Mouse (Mus musculus) CH12.LX (cell line): ENCODE measurements at regions not wholly inside any gene's neighbourhood (a gene's known extent, or its start where the extent isn't known, plus 50 kb on each side); places are given as distances from the start of the nearest gene placed in this dataset.

Experiments
- DNase-seq: peaks from one replicate; pipeline ENCODE4 v3.0.0-alpha.2; 2013; ENCODE audit errors: extremely low read depth
- H3K27ac ChIP-seq: 2 replicates; pipeline ENCODE4 v1.5.1; 2012; ENCODE audit warnings: low read depth, mild to moderate bottlenecking, control low read depth, moderate library complexity; ENCODE audit not compliant: insufficient read depth
- H3K27me3 ChIP-seq: replicated peaks from 2 replicates; pipeline ENCODE3; 2012; ENCODE audit warnings: inconsistent platforms
- H3K36me3 ChIP-seq, 2 experiments: replicated peaks in 1 of 2; 2 replicates each; pipeline versions ENCODE3 to v1.6.1; 2012; ENCODE audit warnings: inconsistent platforms in 1 of 2, low read length in 1 of 2, mild to moderate bottlenecking in 1 of 2, mixed read lengths in 1 of 2, moderate library complexity in 1 of 2; ENCODE audit not compliant: control insufficient read depth in 1 of 2, insufficient read depth in 1 of 2
- H3K4me1 ChIP-seq, 2 experiments: 2 replicates each; pipeline ENCODE4 v1.6.1; 2012; ENCODE audit warnings: inconsistent platforms in 1 of 2, moderate library complexity in 1 of 2; ENCODE audit not compliant: insufficient read depth in 2 of 2, control insufficient read depth in 1 of 2
- H3K4me2 ChIP-seq: 2 replicates; pipeline ENCODE4 v1.6.1; 2012; ENCODE audit warnings: low read depth, mild to moderate bottlenecking, control low read depth; ENCODE audit not compliant: poor library complexity, insufficient read depth, severe bottlenecking
- H3K4me3 ChIP-seq, 3 experiments: fragments of 150-350 bp in 1 of 3; sonication (generic) in 1 of 3; replicated peaks in 1 of 3; 2 replicates each; pipeline versions ENCODE3 to v1.5.1; 2011 to 2012; ENCODE audit warnings: low read depth in 2 of 3, low read length in 2 of 3, mild to moderate bottlenecking in 2 of 3, moderate library complexity in 2 of 3, control low read depth in 1 of 3, improper control_type of control experiment in 1 of 3, inconsistent platforms in 1 of 3, mixed read lengths in 1 of 3; ENCODE audit not compliant: poor library complexity in 1 of 3
- H3K79me2 ChIP-seq: replicated peaks from 2 replicates; pipeline ENCODE4 v1.6.1; 2012; ENCODE audit warnings: mild to moderate bottlenecking, moderate library complexity; ENCODE audit not compliant: control insufficient read depth, poor library complexity, insufficient read depth, severe bottlenecking; ENCODE audit errors: extremely low read depth
- H3K9ac ChIP-seq: 2 replicates; pipeline ENCODE4 v1.6.1; 2012; ENCODE audit warnings: low read depth, mild to moderate bottlenecking, control low read depth, moderate library complexity; ENCODE audit not compliant: insufficient read depth
- H3K9me3 ChIP-seq: replicated peaks from 2 replicates; pipeline ENCODE3; 2012; ENCODE audit warnings: low read length, inconsistent platforms, mixed read lengths
- CHD2 ChIP-seq: IDR thresholded peaks from 2 replicates; pipeline ENCODE4 v1.6.1; 2011; ENCODE audit warnings: low read length, improper control_type of control experiment
- ETS1 ChIP-seq: conservative IDR thresholded peaks from 2 replicates; pipeline ENCODE4 v1.6.1; 2012; ENCODE audit warnings: low read depth, mild to moderate bottlenecking, inconsistent platforms, low read length, improper control_type of control experiment, moderate library complexity
- GABPA ChIP-seq: IDR thresholded peaks from 2 replicates; pipeline ENCODE4 v1.6.1; 2012; ENCODE audit warnings: low read depth, low read length, improper control_type of control experiment, inconsistent platforms; ENCODE audit not compliant: insufficient replicate concordance
- JUN ChIP-seq: IDR thresholded peaks from 2 replicates; pipeline ENCODE4 v1.6.1; 2011; ENCODE audit warnings: low read depth, mild to moderate bottlenecking, low read length, improper control_type of control experiment, moderate library complexity; ENCODE audit not compliant: insufficient read depth
- MAFK ChIP-seq: IDR thresholded peaks from 2 replicates; pipeline ENCODE4 v1.6.1; 2011; ENCODE audit warnings: low read length, improper control_type of control experiment; ENCODE audit not compliant: insufficient replicate concordance
- MAZ ChIP-seq: IDR thresholded peaks from 2 replicates; pipeline ENCODE4 v1.6.1; 2012; ENCODE audit warnings: low read depth, mild to moderate bottlenecking, inconsistent platforms, low read length, improper control_type of control experiment, moderate library complexity
- MYC ChIP-seq: IDR thresholded peaks from 2 replicates; pipeline ENCODE4 v1.6.1; 2011; ENCODE audit warnings: low read depth, mild to moderate bottlenecking, improper control_type of control experiment, low read length
- NELFE ChIP-seq: IDR thresholded peaks from 2 replicates; pipeline ENCODE4 v1.6.1; 2011; ENCODE audit warnings: low read depth, low read length, improper control_type of control experiment
- NRF1 ChIP-seq: IDR thresholded peaks from 2 replicates; pipeline ENCODE4 v1.6.1; 2014; ENCODE audit warnings: low read depth, mild to moderate bottlenecking, inconsistent platforms, low read length, improper control_type of control experiment, moderate library complexity
- PAX5 ChIP-seq: IDR thresholded peaks from 2 replicates; pipeline ENCODE4 v1.6.1; 2012; ENCODE audit warnings: low read length, inconsistent platforms, mixed read lengths
- RCOR1 ChIP-seq: conservative IDR thresholded peaks from 2 replicates; pipeline ENCODE4 v1.6.1; 2012; ENCODE audit warnings: low read depth, mild to moderate bottlenecking, inconsistent platforms, low read length, improper control_type of control experiment
- SMC3 ChIP-seq: IDR thresholded peaks from 2 replicates; pipeline ENCODE4 v1.6.1; 2011; ENCODE audit warnings: low read depth, low read length, improper control_type of control experiment
- TBP ChIP-seq: conservative IDR thresholded peaks from 2 replicates; pipeline ENCODE4 v1.6.1; 2011; ENCODE audit warnings: low read depth, low read length, improper control_type of control experiment
- USF1 ChIP-seq: IDR thresholded peaks from 2 replicates; pipeline ENCODE4 v1.6.1; 2014; ENCODE audit warnings: low read depth, mild to moderate bottlenecking, inconsistent platforms, low read length, improper control_type of control experiment
- ZC3H11A ChIP-seq: IDR thresholded peaks from 2 replicates; pipeline ENCODE4 v1.6.1; 2012; ENCODE audit warnings: low read depth, mild to moderate bottlenecking, inconsistent platforms, low read length, improper control_type of control experiment
- ZNF384 ChIP-seq: IDR thresholded peaks from 2 replicates; pipeline ENCODE4 v1.6.1; 2012; ENCODE audit warnings: low read depth, low read length, improper control_type of control experiment, inconsistent platforms
- dilution Hi-C: fragments of 300-500 bp; cut with MboI; formaldehyde crosslinking; loops from 2 replicates; pipeline ENCODE4 v1.14.3; 2020; ENCODE audit warnings: low sequenced_read_pairs; ENCODE audit not compliant: extremely low pct_unique_long_range_greater_than_20kb, extremely low pct_ligation_motif_present
- in situ Hi-C: fragments of 300-500 bp; cut with MboI; formaldehyde crosslinking; loops from 3 replicates; pipeline ENCODE4 v1.14.3; 2019; ENCODE audit warnings: low sequenced_read_pairs, low pct_ligation_motif_present, low pct_unique_long_range_greater_than_20kb, mixed read lengths

DNA sequence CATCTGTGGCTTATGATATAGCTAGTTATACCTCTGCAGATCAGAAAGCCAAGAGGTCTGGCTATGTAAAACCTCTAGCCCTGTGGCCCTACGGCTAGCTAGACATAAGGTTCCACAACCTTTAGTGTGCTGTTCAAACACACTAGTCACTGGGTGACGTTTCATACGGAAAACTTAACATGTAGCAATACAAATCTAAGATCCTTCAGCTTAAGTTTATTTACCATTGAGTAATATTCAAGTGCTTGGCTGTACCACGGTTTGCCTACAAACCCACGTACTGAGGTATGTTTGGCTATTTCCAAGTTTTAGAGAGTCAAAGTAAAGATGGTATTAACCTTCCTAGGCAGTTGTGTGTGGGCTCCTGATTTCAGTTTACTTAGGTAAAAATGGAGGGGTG lies 56.5 kb upstream of the Tarsl2 start:
- Histone ChIP-seq H3K4me1 (no peaks in the 10 kb centered on the region), H3K4me3 (no peak overlapping the region), H3K79me2 (no peaks in the 10 kb centered on the region), H3K27ac (no peak overlapping the region), H3K27me3 (peaks cover 2% of the 10 kb centered on the region), H3K9me3 (no peaks in the 10 kb centered on the region), H3K9ac (no peak overlapping the region), H3K4me2 (no peak overlapping the region), H3K36me3 (no peaks in the 10 kb centered on the region)
- in situ Hi-C loops (no loop called here), dilution Hi-C loops (no loop called here)
- no peak for DNase-seq
- TF ChIP-seq JUN = no peak
- no peak for TF ChIP-seq PAX5
- TF ChIP-seq NELFE = no peak
- TF ChIP-seq GABPA = no peak
- no peak for TF ChIP-seq ETS1
- no peak for TF ChIP-seq TBP

DNA sequence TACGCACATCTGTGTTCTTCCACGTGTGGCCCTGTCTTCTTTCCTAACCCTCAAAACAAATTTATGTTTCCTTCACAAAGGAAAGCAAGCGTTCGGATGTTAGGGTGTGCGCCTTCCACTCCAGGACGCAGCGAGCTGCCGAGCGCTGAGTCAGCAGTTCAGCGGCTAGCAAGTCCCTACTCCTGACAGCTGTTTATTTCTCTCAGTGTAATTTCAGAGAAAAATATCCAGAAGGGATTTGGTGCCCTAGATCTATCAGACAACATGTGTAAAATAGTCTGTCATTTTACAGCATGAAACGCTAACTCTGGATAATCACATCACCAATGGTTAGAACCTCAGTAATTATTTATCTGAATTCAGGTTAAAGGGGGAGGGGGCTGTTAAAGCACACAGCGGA lies 58.3 kb upstream of the Tarsl2 start:
- in situ Hi-C loops = no loop called here
- dilution Hi-C loops = no loop called here
- no peak for DNase-seq
- Histone ChIP-seq H3K4me1 (no peaks in the 10 kb centered on the region), H3K27me3 (no peaks in the 10 kb centered on the region), H3K4me2 (no peak overlapping the region), H3K79me2 (no peaks in the 10 kb centered on the region), H3K36me3 (no peaks in the 10 kb centered on the region), H3K9ac (no peak overlapping the region), H3K9me3 (no peaks in the 10 kb centered on the region), H3K4me3 (no peak overlapping the region), H3K27ac (no peak overlapping the region)
- no peak for TF ChIP-seq USF1
- TF ChIP-seq MAFK = peak; percentile 81

DNA sequence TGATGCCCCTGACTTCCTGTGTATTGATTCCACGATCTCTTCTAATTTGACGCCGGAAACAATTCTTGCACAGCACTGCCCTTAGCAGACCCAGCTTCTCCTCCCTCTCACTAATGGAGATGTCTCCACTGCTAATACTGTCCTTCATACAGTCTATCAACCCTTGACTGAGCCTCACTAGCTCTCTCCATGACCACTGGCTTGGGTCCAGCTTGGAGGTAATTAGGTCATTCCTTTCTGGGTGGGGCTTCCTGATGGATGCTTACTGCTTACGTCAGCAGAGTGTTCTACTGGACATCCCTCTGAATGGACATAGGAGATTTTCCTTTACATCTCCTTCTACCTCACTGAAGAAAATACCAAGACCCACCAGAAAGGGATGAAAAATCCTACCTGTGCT lies 57.7 kb upstream of the Tjp1 start:
- Histone ChIP-seq H3K79me2 (no peaks in the 10 kb centered on the region), H3K4me2 (no peak overlapping the region)
- TF ChIP-seq ZC3H11A (no peak), MAZ (no peak), ZNF384 (no peak), RCOR1 (no peak), MYC (no peak), NRF1 (no peak), CHD2 (no peak), SMC3 (no peak), JUN (no peak)
- TF ChIP-seq, all 38 proteins: peak for 0
- Histone ChIP-seq H3K9ac (no peak overlapping the region), H3K36me3 (no peaks in the 10 kb centered on the region), H3K9me3 (no peaks in the 10 kb centered on the region), H3K4me3 (no peak overlapping the region), H3K4me1 (no peaks in the 10 kb centered on the region), H3K27me3 (no peaks in the 10 kb centered on the region), H3K27ac (no peak overlapping the region)
- no peak for DNase-seq
- dilution Hi-C loops = no loop called here
- in situ Hi-C loops = no loop called here
